ENCODE assay signal across 22 mouse cellular contexts in the genomic region with DNA sequence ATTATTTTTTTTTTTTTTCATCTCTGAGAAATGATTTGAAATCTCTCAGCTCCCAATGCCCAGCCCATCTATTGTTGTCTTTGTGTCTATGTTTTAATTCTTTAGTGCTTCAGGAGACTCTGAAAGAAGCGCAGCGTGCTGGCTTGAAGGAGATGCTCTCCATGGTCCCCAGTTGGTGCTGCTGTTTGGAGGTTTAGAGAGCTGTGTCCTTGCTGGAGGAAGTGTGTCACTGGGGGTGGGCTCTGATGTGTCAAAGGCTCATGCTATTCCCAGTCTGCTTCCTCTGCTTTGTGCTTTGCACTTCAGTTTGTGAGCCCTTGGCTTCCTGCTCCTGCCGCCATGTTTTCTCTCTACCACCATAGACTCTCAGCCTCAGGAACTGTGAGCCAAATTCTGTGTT. TPM values are rescaled to one million over a fixed set of nuclear protein-coding genes. Genes with fewer than 3 reads are reported as not detected.
DNase-seq lines count a peak whose midpoint lies in the region; ATAC-seq lines count a peak whose summit lies in the region.
"Had no signal": no experiment of that assay in that cellular context is flagged by ENCODE, and none has a peak within 500 bp of the region (broad histone marks: within the 10 kb centered on the region; RNA-seq: fewer than 3 reads in every experiment).

No protein-coding gene starts in this region.

- no peaks in the 10 kb centered on the region for H3K36me3 ChIP-seq in heart, embryonic 10.5 days
- no peaks in the 10 kb centered on the region for H3K36me3 ChIP-seq in midbrain, embryonic 11.5 days (ENCODE audit: control insufficient read depth, insufficient read depth, low read length)
- no peaks in the 10 kb centered on the region for H3K36me3 ChIP-seq in midbrain, embryonic 13.5 days
- H3K36me3 ChIP-seq: embryonic facial prominence, embryonic 10.5 days; embryonic facial prominence, embryonic 12.5 days; forebrain, embryonic 15.5 days had no signal

- intact Hi-C loops in heart, postnatal 10 days (cut with DNase I) = no loop called here

- H3K9me3 ChIP-seq in heart, embryonic 10.5 days = no peaks in the 10 kb centered on the region; the same call in 1 of the 2 replicates
- no peaks in the 10 kb centered on the region for H3K9me3 ChIP-seq in midbrain, embryonic 11.5 days (ENCODE audit: control insufficient read depth, low read length)
- H3K9me3 ChIP-seq in midbrain, embryonic 13.5 days = no peaks in the 10 kb centered on the region
- H3K9me3 ChIP-seq: embryonic facial prominence, embryonic 12.5 days; forebrain, embryonic 13.5 days; forebrain, embryonic 15.5 days had no signal

- no peak overlapping the region for H3K27ac ChIP-seq in heart, embryonic 10.5 days
- H3K27ac ChIP-seq in midbrain, embryonic 11.5 days (ENCODE audit: low read depth, low read length) = no peak overlapping the region
- H3K27ac ChIP-seq in midbrain, embryonic 13.5 days = no peak overlapping the region
- H3K27ac ChIP-seq: embryonic facial prominence, embryonic 10.5 days; embryonic facial prominence, embryonic 12.5 days; forebrain, embryonic 13.5 days; forebrain, embryonic 15.5 days had no signal

- no peak overlapping the region for H3K4me2 ChIP-seq in midbrain, embryonic 11.5 days
- H3K4me2 ChIP-seq in midbrain, embryonic 13.5 days (replicated peaks) = no peak overlapping the region
- H3K4me2 ChIP-seq: embryonic facial prominence, embryonic 12.5 days; forebrain, embryonic 13.5 days; forebrain, embryonic 15.5 days had no signal

- no peaks in the 10 kb centered on the region for H3K4me1 ChIP-seq in heart, embryonic 10.5 days
- no peaks in the 10 kb centered on the region for H3K4me1 ChIP-seq in midbrain, embryonic 11.5 days (ENCODE audit: control insufficient read depth, insufficient read depth, low read length)
- H3K4me1 ChIP-seq in midbrain, embryonic 13.5 days (replicated peaks) = no peaks in the 10 kb centered on the region
- H3K4me1 ChIP-seq: embryonic facial prominence, embryonic 10.5 days; embryonic facial prominence, embryonic 12.5 days; forebrain, embryonic 13.5 days had no signal

- no peaks in the 10 kb centered on the region for H3K27me3 ChIP-seq in heart, embryonic 10.5 days (ENCODE audit: insufficient read depth, poor library complexity, severe bottlenecking)
- H3K27me3 ChIP-seq in midbrain, embryonic 11.5 days (ENCODE audit: control insufficient read depth, insufficient read depth, low read length) = no peaks in the 10 kb centered on the region
- H3K27me3 ChIP-seq in midbrain, embryonic 13.5 days = no peaks in the 10 kb centered on the region
- H3K27me3 ChIP-seq: embryonic facial prominence, embryonic 12.5 days; forebrain, embryonic 13.5 days; forebrain, embryonic 15.5 days had no signal

- DNase-seq in heart, embryonic 10.5 days (ENCODE audit: low spot score) = peak; percentile 41
- DNase-seq in heart, postnatal 10 days = no peak
- DNase-seq in midbrain, embryonic 11.5 days (ENCODE audit: low spot score, missing footprints) = peak; percentile 67
- no peak for DNase-seq in frontal cortex, postnatal 14 days (ENCODE audit: low spot score in 2 of 2)
- DNase-seq: adrenal gland, adult 8-10 months; adrenal gland, postnatal 14 days; adrenal gland, postnatal 36 days; cerebellum, adult 11-12 months; cerebellum, adult 2 months; cerebellum, adult 9-10 months; cerebellum, postnatal 10 days; cerebellum, postnatal 25 days; forebrain, postnatal 0 days had no signal

- ATAC-seq in midbrain, embryonic 11.5 days (ENCODE audit: low FRiP score) = no peak
- no peak for ATAC-seq in midbrain, embryonic 13.5 days
- ATAC-seq: activated CD4-positive, CD25-positive, alpha-beta regulatory T cell, adult 4 months; forebrain, embryonic 13.5 days; forebrain, embryonic 15.5 days; forebrain, postnatal 0 days had no signal

- 96% methylated on average over 3 of the region's 3 CpGs for WGBS in heart, embryonic 10.5 days
- 94% methylated on average over 3 of the region's 3 CpGs for WGBS in midbrain, embryonic 11.5 days
- WGBS in midbrain, embryonic 13.5 days = 97% methylated on average over 3 of the region's 3 CpGs

- H3K4me3 ChIP-seq in heart, embryonic 10.5 days = no peak overlapping the region
- H3K4me3 ChIP-seq in midbrain, embryonic 11.5 days (ENCODE audit: low read depth, low read length) = no peak overlapping the region
- no peak overlapping the region for H3K4me3 ChIP-seq in midbrain, embryonic 13.5 days (replicated peaks)
- H3K4me3 ChIP-seq: embryonic facial prominence, embryonic 10.5 days; embryonic facial prominence, embryonic 12.5 days; forebrain, embryonic 13.5 days; forebrain, embryonic 15.5 days had no signal

- no peak overlapping the region for H3K9ac ChIP-seq in midbrain, embryonic 11.5 days (ENCODE audit: low read length)
- no peak overlapping the region for H3K9ac ChIP-seq in midbrain, embryonic 13.5 days (replicated peaks)
- H3K9ac ChIP-seq: embryonic facial prominence, embryonic 12.5 days; forebrain, embryonic 13.5 days; forebrain, embryonic 15.5 days; forebrain, postnatal 0 days had no signal

RNA-seq across cellular contexts. Expression of a gene that starts 43.3 kb away (rescaled TPM):
- polyA plus RNA-seq in heart, embryonic 10.5 days (2016; fragmentation: Nextera tagmentation; extraction: Ambion mirVana) = 0.23 TPM in 1 of 2 replicates, not detected in the other
- 1 to 10 TPM in 1 of 2 experiments, under 1 TPM in 1; 0.96 to 1.0 TPM for total RNA-seq in heart, postnatal 10 days (2021)
- polyA plus RNA-seq in midbrain, embryonic 11.5 days (2014; fragmentation: Nextera tagmentation; extraction: Ambion mirVana) = 0.23 and 0.49 TPM in 2 replicates
- polyA plus RNA-seq in midbrain, embryonic 13.5 days (2015; fragmentation: Nextera tagmentation; extraction: Ambion mirVana) = 0.17 and 0.20 TPM in 2 replicates
- total RNA-seq: MEL had no signal
- polyA plus RNA-seq: C2C12; forebrain, embryonic 11.5 days had no signal

RNA-seq across cellular contexts. Expression of a gene that starts 50.0 kb away (rescaled TPM):
- polyA plus RNA-seq in heart, embryonic 10.5 days (2016; fragmentation: Nextera tagmentation; extraction: Ambion mirVana) = 159 and 166 TPM in 2 replicates
- total RNA-seq in heart, postnatal 10 days (2021) = 10 to 100 TPM; 49.6 to 50.1 TPM
- polyA plus RNA-seq in midbrain, embryonic 11.5 days (2014; fragmentation: Nextera tagmentation; extraction: Ambion mirVana) = 129 and 143 TPM in 2 replicates
- polyA plus RNA-seq in midbrain, embryonic 13.5 days (2015; fragmentation: Nextera tagmentation; extraction: Ambion mirVana) = 86.0 and 88.2 TPM in 2 replicates

Comparison
In these comparisons a context has a peak if more than half of its experiments do, and no peak if none do; other contexts are left out.
1. DNase-seq: peak in heart, embryonic 10.5 days (single experiment) and midbrain, embryonic 11.5 days (single experiment); none in heart, postnatal 10 days (0 of 2) and frontal cortex, postnatal 14 days (0 of 2).